Mouse (Mus musculus) large intestine, adult 2 months (tissue): Measurements from ENCODE around the gene Pakap. TPM values are rescaled to one million over a fixed set of nuclear protein-coding genes. Genes with fewer than 3 reads are reported as not detected.

Experiments
- DNase-seq: peaks from one replicate; pipeline ENCODE4 v3.0.0-alpha.2; 2012; ENCODE audit warnings: low read depth, low spot score
- WGBS: fragments of 180-500 bp; shearing (Covaris S2); methylation state at CpG from one replicate; pipeline ENCODE4 v1.1.7; 2018; 5-methylcytosine and 5-hydroxymethylcytosine counted together
- polyA plus RNA-seq: library from polyadenylated mRNA; depleted of rRNA; stranded (reverse); fragments of >200 nt; gene quantifications from 2 replicates; pipeline ENCODE4 v1.2.3, GENCODE M21; 2012

The Pakap gene
- polyA plus RNA-seq, 1 experiment, result 0.17 TPM

- DNase-seq, result no peak
- 33% methylated on average over 4 of the region's 4 CpGs for WGBS
These were observed 92.5 kb downstream of the Pakap start for GRCm38 (mm10) chr4:57660470-57660869.

- WGBS, result 76% methylated on average over 3 of the region's 3 CpGs
- no peak for DNase-seq
These were observed 98.1 kb downstream of the Pakap start for GRCm38 (mm10) chr4:57666101-57666500.

GRCm38 (mm10) chr4:57670813-57671469 is 103.0 kb downstream of the Pakap start:
- DNase-seq, result no peak
- WGBS, result 44% methylated on average over 7 of the region's 7 CpGs

GRCm38 (mm10) chr4:57672541-57672940 is 104.6 kb downstream of the Pakap start:
- WGBS, result 73% methylated on average over 4 of the region's 4 CpGs
- DNase-seq, result no peak

- peak; percentile 64 for DNase-seq
- WGBS, result 14% methylated on average over 12 of the region's 12 CpGs
These were observed 105.3 kb downstream of the Pakap start for GRCm38 (mm10) chr4:57672996-57673906.

- DNase-seq, result no peak
- WGBS, result 73% methylated on average over 7 of the region's 7 CpGs
These were observed 106.4 kb downstream of the Pakap start for GRCm38 (mm10) chr4:57674351-57674750.

GRCm38 (mm10) chr4:57675387-57675786 is 107.4 kb downstream of the Pakap start:
- WGBS, result under 1% methylated on average over 13 of the region's 13 CpGs
- peak; percentile 14 for DNase-seq

GRCm38 (mm10) chr4:57677916-57678315 is 109.9 kb downstream of the Pakap start:
- 70% methylated on average over 12 of the region's 12 CpGs for WGBS

GRCm38 (mm10) chr4:57678991-57679457 is 111.0 kb downstream of the Pakap start:
- 77% methylated on average over 9 of the region's 9 CpGs for WGBS
- no peak for DNase-seq

More at GRCm38 (mm10) chr4:57677916-57678315, 109.9 kb downstream of the Pakap start:
- no peak for DNase-seq

GRCm38 (mm10) chr4:57680186-57680585 is 112.2 kb downstream of the Pakap start:
- WGBS, result 91% methylated on average over 12 of the region's 12 CpGs

GRCm38 (mm10) chr4:57681511-57681910 is 113.5 kb downstream of the Pakap start:
- DNase-seq, result no peak
- WGBS, result 32% methylated on average over 12 of the region's 12 CpGs

More at GRCm38 (mm10) chr4:57680186-57680585, 112.2 kb downstream of the Pakap start:
- DNase-seq, result no peak

- no peak for DNase-seq
- WGBS, result 92% methylated on average over 2 of the region's 2 CpGs
These were observed 114.4 kb downstream of the Pakap start for GRCm38 (mm10) chr4:57682341-57682740.

GRCm38 (mm10) chr4:57682944-57683343 is 115.0 kb downstream of the Pakap start:
- WGBS, result 83% methylated on average over 11 of the region's 11 CpGs
- DNase-seq, result no peak

- WGBS, result 53% methylated on average over 12 of the region's 12 CpGs
- no peak for DNase-seq
These were observed 116.8 kb downstream of the Pakap start for GRCm38 (mm10) chr4:57684676-57685215.

GRCm38 (mm10) chr4:57686736-57687135 is 118.8 kb downstream of the Pakap start:
- 70% methylated on average over 3 of the region's 3 CpGs for WGBS
- DNase-seq, result no peak

- WGBS, result 84% methylated on average over 3 of the region's 3 CpGs
- no peak for DNase-seq
These were observed 119.6 kb downstream of the Pakap start for GRCm38 (mm10) chr4:57687583-57687982.

- WGBS, result 74% methylated on average over 9 of the region's 9 CpGs
- no peak for DNase-seq
These were observed 120.2 kb downstream of the Pakap start for GRCm38 (mm10) chr4:57688131-57688530.

- 80% methylated on average over 6 of the region's 6 CpGs for WGBS
- DNase-seq, result no peak
These were observed 122.0 kb downstream of the Pakap start for GRCm38 (mm10) chr4:57690001-57690400.

GRCm38 (mm10) chr4:57690805-57691204 is 122.8 kb downstream of the Pakap start:
- WGBS, result 32% methylated on average over 1 of the region's 1 CpGs
- no peak for DNase-seq
